Mouse (Mus musculus) ES-Bruce4 (cell line): ENCODE results near the gene Bhlhe40.

Experiments used
- CTCF ChIP-seq: IDR thresholded peaks from one replicate; pipeline ENCODE4 v1.8.1; 2011; ENCODE audit warnings: low read depth, low read length
- EP300 ChIP-seq: IDR thresholded peaks from 2 replicates; pipeline ENCODE4 v1.6.1; 2011; ENCODE audit warnings: low read depth, low read length; ENCODE audit not compliant: insufficient read depth
- POLR2A ChIP-seq: IDR thresholded peaks from one replicate; pipeline ENCODE4 v1.8.1; 2011; ENCODE audit warnings: low read length; ENCODE audit not compliant: insufficient read depth

DNA sequence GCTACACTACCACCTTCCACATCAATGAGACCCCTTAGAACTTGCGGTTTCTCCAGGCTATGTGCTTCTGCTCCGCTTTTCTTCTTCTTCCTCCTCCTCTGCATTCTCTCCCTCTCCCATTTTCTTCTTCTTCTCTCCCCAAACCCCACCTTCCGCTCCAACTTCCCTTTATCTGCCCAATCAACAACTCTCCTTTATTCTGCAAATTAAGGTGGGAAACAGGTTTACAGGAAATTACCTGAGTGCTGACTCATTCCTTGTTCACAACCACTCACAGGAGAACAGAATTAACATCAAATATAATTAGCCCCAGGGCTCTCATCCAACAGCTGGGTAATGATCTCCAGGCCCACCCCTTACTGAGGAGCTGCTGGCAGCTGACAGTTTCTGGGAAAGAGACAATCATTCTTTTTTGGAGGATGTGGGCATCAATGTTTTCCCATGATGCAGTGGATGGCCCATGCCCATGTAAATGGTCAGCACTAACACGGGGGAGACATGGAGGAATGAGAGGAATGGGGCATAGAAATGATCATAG lies 37.3 kb upstream of the Bhlhe40 start:
- TF ChIP-seq CTCF (no peak), POLR2A (no peak), EP300 (0 out of 2 replicates have a peak, but pooled peaks have one; percentile 34)
